Comparison of ENCODE assay signal across 35 mouse cellular contexts in genomic region chr3:80661838-80662237, GRCm38 (mm10).
DNase-seq lines count a peak whose midpoint lies in the region; ATAC-seq lines count a peak whose summit lies in the region.
"Had no signal": no experiment of that assay in that cellular context is flagged by ENCODE, and none has a peak within 500 bp of the region (broad histone marks: within the 10 kb centered on the region; RNA-seq: fewer than 3 reads in every experiment).

No protein-coding gene starts in this region.

- 60% methylated on average over 3 of the region's 3 CpGs for WGBS in hindbrain, embryonic 15.5 days
- WGBS in hindbrain, embryonic 10.5 days = 80% methylated on average over 3 of the region's 3 CpGs
- 39% methylated on average over 3 of the region's 3 CpGs for WGBS in midbrain, embryonic 16.5 days
- WGBS in midbrain, embryonic 10.5 days = 82% methylated on average over 3 of the region's 3 CpGs

- H3K9me3 ChIP-seq in hindbrain, embryonic 15.5 days = no peaks in the 10 kb centered on the region
- H3K9me3 ChIP-seq in hindbrain, embryonic 10.5 days = no peaks in the 10 kb centered on the region
- H3K9me3 ChIP-seq in midbrain, embryonic 16.5 days (replicated peaks; ENCODE audit: control insufficient read depth, low read length, poor library complexity, severe bottlenecking) = no peaks in the 10 kb centered on the region
- H3K9me3 ChIP-seq in midbrain, embryonic 10.5 days (replicated peaks) = no peaks in the 10 kb centered on the region
- H3K9me3 ChIP-seq: embryonic facial prominence, embryonic 12.5 days; forebrain, embryonic 10.5 days; heart, embryonic 13.5 days; kidney, embryonic 15.5 days had no signal

- no peak overlapping the region for H3K9ac ChIP-seq in hindbrain, embryonic 15.5 days
- no peak overlapping the region for H3K9ac ChIP-seq in midbrain, embryonic 16.5 days (ENCODE audit: low read depth, low read length)
- H3K9ac ChIP-seq: embryonic facial prominence, embryonic 12.5 days; heart, embryonic 13.5 days; kidney, embryonic 15.5 days; liver, embryonic 14.5 days had no signal

- no peak for DNase-seq in hindbrain, embryonic 10.5 days (ENCODE audit: low spot score)
- no peak for DNase-seq in midbrain, embryonic 10.5 days (ENCODE audit: low spot score)
- peak; percentile 47 for DNase-seq in gonadal fat pad, adult 2 months (ENCODE audit: low read depth)
- no peak for DNase-seq in right cerebral cortex, adult 18-20 months
- no peak for DNase-seq in urinary bladder, postnatal 14 days (ENCODE audit: low spot score)
- DNase-seq: adrenal gland, adult 2 months; adrenal gland, postnatal 36 days; B cell, adult 2 months; cerebellum, adult 11 months; cerebellum, adult 9-10 months; cerebellum, postnatal 36 days; embryo, embryonic 11 days; gastrocnemius, adult 2 months; gastrocnemius, postnatal 36 days; heart, adult 2 months; heart, postnatal 10 days; kidney, adult 11 months; kidney, postnatal 36 days; liver; lung, adult 2 months; lung, postnatal 10 days; retina, postnatal 1 day; spleen, adult 18-20 months; thymus, adult 18-20 months; thymus, postnatal 25 days had no signal

- H3K27ac ChIP-seq in hindbrain, embryonic 15.5 days (replicated peaks) = no peak overlapping the region
- no peak overlapping the region for H3K27ac ChIP-seq in hindbrain, embryonic 10.5 days
- H3K27ac ChIP-seq in midbrain, embryonic 16.5 days (ENCODE audit: low read length) = no peak overlapping the region
- H3K27ac ChIP-seq in midbrain, embryonic 10.5 days (replicated peaks) = no peak overlapping the region
- H3K27ac ChIP-seq: embryonic facial prominence, embryonic 12.5 days; forebrain, embryonic 10.5 days; gastrocnemius, adult 2 months; heart, adult 2 months; heart, embryonic 13.5 days; hindbrain, postnatal 0 days; kidney, embryonic 15.5 days; liver, embryonic 14.5 days; macrophage had no signal

- H3K4me2 ChIP-seq in hindbrain, embryonic 15.5 days = no peak overlapping the region
- no peak overlapping the region for H3K4me2 ChIP-seq in midbrain, embryonic 16.5 days (ENCODE audit: low read length)
- H3K4me2 ChIP-seq: embryonic facial prominence, embryonic 12.5 days; heart, embryonic 13.5 days; kidney, embryonic 15.5 days had no signal

- no peak overlapping the region for H3K4me3 ChIP-seq in hindbrain, embryonic 15.5 days
- no peak overlapping the region for H3K4me3 ChIP-seq in hindbrain, embryonic 10.5 days
- no peak overlapping the region for H3K4me3 ChIP-seq in midbrain, embryonic 16.5 days (ENCODE audit: low read depth, low read length)
- no peak overlapping the region for H3K4me3 ChIP-seq in midbrain, embryonic 10.5 days
- H3K4me3 ChIP-seq: embryonic facial prominence, embryonic 12.5 days; forebrain, embryonic 10.5 days; gastrocnemius, adult 2 months; heart, adult 2 months; heart, embryonic 13.5 days; kidney, embryonic 15.5 days had no signal

- no peaks in the 10 kb centered on the region for H3K27me3 ChIP-seq in hindbrain, embryonic 15.5 days
- no peaks in the 10 kb centered on the region for H3K27me3 ChIP-seq in hindbrain, embryonic 10.5 days (ENCODE audit: insufficient read depth, poor library complexity, severe bottlenecking)
- no peaks in the 10 kb centered on the region for H3K27me3 ChIP-seq in midbrain, embryonic 16.5 days (ENCODE audit: control insufficient read depth, insufficient read depth, low read depth, low read length)
- H3K27me3 ChIP-seq in midbrain, embryonic 10.5 days (ENCODE audit: low read depth, poor library complexity, severe bottlenecking) = no peaks in the 10 kb centered on the region
- H3K27me3 ChIP-seq: embryonic facial prominence, embryonic 12.5 days; heart, embryonic 13.5 days; kidney, embryonic 15.5 days had no signal

- H3K36me3 ChIP-seq in hindbrain, embryonic 15.5 days = no peaks in the 10 kb centered on the region
- no peaks in the 10 kb centered on the region for H3K36me3 ChIP-seq in hindbrain, embryonic 10.5 days
- no peaks in the 10 kb centered on the region for H3K36me3 ChIP-seq in midbrain, embryonic 16.5 days (ENCODE audit: control insufficient read depth, insufficient read depth, low read length)
- no peaks in the 10 kb centered on the region for H3K36me3 ChIP-seq in midbrain, embryonic 10.5 days
- H3K36me3 ChIP-seq: embryonic facial prominence, embryonic 12.5 days; forebrain, embryonic 10.5 days; heart, embryonic 13.5 days; kidney, embryonic 15.5 days had no signal

- ATAC-seq in hindbrain, embryonic 15.5 days (ENCODE audit: low FRiP score, low read depth) = 0 out of 2 replicates have a peak, but pooled peaks have one; percentile 30
- ATAC-seq in midbrain, embryonic 16.5 days = peak; percentile 60
- ATAC-seq: activated CD4-positive, CD25-positive, alpha-beta regulatory T cell, adult 4 months; hindbrain, postnatal 0 days had no signal

- no peaks in the 10 kb centered on the region for H3K4me1 ChIP-seq in hindbrain, embryonic 15.5 days (replicated peaks)
- no peaks in the 10 kb centered on the region for H3K4me1 ChIP-seq in hindbrain, embryonic 10.5 days (replicated peaks)
- H3K4me1 ChIP-seq in midbrain, embryonic 16.5 days (ENCODE audit: control insufficient read depth, insufficient read depth, low read length) = no peaks in the 10 kb centered on the region
- H3K4me1 ChIP-seq in midbrain, embryonic 10.5 days = no peaks in the 10 kb centered on the region
- H3K4me1 ChIP-seq: embryonic facial prominence, embryonic 12.5 days; forebrain, embryonic 10.5 days; heart, embryonic 13.5 days; kidney, embryonic 15.5 days had no signal
